Mouse (Mus musculus) thymus, postnatal 25 days (tissue): Measurements from ENCODE around the gene Cep170b.
A peak's percentile ranks its signal among the peaks of the same experiment; 100 is the strongest.

Source experiments
- DNase-seq: peaks from one replicate; pipeline ENCODE4 v3.0.0; 2022

The Cep170b gene

DNA sequence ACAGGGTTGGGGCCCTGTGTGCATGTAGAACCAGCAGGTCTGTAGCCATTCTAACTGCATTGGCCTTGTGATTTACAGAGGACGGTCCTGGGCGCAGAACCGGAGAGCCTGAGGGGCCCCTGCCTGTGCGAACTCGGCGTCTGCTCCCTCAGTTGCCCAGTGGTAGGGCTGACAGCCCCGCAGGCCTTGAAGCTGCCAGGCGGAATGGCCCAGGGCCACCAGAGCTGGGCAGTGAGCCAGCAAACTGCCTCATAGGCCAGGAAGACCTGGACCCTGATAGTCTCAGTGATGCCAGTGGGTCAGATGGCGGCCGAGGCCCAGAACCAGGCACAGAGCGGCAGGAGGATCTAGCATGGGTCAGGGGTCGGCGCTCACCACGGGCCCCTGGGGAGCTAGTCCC, 17.5 kb downstream of the Cep170b start:
- no peak for DNase-seq

DNA sequence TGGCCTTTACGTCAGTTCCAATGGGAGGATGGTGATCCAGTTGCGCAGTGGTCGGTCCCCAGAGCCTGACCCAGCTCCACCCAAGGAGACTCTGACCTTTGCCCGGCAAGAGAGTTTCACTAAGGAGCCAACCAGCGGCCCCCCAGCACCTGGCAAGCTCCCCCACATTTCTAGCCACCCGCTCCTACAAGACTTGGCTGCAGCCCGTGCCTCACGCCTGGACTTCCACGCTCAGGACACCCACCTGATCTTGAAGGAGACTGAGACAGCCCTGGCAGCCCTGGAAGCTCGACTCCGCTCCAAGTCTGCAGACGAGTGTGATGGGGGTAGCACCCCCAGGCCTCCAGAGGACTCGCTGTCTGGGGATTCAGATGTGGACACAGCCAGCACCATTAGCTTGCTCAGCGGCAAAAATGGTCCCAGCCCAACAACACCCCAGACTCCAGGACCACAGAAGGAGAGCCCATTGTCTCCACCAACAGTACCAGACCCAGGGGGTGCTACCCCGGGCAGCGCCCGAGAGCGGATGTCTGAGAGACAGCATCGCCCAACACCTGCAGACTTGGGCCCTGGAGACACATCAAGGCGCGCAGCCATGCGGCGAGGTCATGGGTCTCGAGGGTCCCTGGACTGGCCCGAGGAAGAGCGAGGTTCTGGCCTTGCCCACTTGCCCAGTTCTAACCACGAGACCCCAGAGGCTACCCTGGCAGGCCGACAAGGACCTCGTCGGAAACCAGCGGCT, 18.2 kb downstream of the Cep170b start:
- no peak for DNase-seq

DNA sequence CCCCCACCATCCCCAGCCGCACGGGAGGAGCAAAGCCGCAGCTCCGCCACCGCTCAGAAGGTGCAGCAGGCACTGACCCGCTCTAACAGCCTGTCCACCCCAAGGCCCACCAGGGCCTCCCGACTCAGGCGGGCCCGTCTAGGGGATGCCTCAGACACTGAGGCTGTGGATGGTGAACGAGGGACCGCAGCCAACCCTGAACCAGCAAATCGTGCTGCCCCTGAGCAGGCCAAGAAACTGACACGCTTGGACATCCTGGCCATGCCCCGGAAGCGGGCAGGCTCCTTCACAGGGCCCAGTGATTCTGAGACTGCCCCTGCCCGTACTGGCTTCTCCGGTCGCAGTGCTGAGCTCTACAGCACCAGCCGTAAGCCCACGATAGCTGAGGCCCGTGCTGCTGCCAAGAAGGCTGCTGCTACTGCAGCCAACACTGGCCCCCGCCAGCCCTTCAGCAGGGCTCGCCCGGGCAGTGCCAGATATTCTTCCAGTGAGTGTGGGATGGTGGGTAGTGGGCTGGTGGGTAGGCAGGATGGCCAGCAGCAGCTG, 18.8 kb downstream of the Cep170b start:
- no peak for DNase-seq

- no peak for DNase-seq
Observed at GRCm38 (mm10) chr12:112742768-112743167, 22.5 kb downstream of the Cep170b start.

DNA sequence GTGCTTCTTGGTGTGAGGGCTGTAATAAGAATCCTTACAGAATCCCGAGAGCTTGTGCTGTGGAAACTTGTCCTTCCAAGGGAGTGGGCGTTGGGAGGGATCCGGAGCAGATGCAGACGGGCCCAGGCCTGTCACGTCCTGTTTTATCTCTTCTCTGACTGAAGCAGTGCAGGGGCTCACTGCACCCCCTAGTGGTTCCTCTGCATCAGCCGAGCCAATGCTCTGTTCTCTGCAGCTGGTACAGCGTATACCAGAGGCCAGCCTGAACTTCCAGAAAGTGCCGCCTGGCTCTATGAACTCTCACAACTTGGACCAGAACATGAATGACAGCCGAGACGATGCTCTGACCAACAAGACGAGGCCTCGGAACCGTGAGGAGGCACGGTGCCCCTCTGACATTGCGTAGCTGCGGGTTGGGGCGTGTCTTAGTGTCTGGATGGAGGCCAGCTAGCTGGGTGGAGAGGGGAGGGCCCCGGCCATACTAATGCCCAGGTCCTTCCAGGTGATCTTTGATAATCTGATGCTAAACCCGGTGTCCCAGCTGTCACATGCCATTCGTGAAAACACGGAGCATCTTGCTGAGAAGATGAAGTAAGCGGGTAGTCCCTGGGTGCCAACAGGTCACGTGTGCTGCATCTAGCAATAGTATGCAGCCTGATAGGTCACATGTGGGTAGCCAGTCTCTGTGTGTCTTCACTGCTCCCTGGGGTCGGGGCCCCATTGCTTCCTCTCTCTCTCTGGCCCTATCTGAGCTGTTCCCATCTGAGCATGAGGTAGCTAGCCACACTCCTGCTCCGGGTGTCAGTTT, 23.1 kb downstream of the Cep170b start:
- DNase-seq = peak; percentile 84

DNA sequence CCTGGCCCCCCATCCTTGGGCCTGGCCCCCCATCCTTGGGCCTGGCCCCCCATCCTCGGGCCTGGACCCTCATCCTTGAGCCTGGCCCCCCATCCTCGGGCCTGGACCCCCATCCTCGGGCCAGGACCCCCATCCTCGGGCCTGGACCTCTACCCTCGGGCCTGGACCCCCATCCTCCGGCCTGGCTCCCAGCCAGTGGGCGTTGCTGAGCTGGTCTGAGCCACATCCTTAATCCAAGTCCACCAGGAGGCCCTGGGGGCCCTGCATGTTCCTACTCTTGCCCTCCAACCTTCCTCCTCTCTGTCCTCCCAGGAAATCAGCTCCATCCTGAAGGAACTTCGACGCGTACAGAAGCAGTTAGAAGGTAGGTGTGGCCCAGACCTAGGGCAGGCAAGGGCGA, 24.0 kb downstream of the Cep170b start:
- no peak for DNase-seq

DNA sequence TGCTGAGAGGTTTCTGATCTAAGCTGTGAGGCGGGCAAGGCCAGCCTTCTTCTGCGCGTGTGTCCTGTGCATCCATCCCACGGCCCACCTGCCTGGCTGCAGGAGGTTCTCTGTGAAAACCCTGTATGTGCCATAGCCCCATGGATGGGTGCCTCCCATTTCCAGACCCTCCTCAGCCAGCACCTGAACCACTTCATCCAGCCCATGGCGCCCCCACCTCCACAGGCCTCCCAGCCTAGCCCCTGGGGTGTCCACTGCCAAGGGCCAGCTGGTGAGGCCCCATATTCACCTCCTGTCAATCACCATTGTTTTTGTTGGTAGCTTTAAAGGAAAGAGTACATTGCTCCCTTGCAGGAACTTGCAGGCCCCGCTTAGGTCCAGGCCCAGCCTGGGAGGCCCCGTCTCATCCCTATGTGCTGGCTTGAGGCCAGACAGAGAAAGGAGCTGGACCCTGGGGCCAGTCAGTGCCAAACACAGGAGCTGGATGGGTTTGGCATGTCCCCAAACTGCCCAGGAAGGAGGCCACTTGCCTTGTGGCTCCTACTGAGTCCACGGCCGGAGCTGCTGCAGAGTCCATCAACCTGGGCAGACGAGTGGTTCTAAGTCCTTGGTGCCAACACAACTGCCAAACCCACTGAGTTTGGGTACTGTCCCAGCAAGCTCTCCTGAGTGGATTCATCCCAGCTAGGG, 24.8 kb downstream of the Cep170b start:
- DNase-seq = no peak

DNA sequence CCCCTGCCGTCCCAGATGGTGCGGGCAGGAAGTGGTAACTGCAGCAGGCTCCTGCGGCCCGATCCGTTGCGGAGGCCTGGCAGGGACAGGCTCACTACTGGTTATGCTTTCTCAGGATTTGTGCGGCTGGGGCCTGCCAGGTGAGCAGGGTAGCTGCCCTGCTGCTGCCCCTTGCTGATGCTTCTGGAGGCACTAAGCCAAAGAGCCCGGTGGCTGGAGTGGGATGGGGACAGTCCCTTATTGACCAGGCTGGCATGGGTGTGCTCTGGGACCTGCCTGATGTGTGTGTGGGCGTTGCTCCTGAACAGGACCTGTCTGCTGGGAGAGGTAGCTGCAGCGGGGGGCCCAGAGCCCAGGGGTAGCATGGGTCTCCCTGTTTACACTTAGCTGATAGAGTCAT, 25.5 kb downstream of the Cep170b start:
- DNase-seq = no peak

DNA sequence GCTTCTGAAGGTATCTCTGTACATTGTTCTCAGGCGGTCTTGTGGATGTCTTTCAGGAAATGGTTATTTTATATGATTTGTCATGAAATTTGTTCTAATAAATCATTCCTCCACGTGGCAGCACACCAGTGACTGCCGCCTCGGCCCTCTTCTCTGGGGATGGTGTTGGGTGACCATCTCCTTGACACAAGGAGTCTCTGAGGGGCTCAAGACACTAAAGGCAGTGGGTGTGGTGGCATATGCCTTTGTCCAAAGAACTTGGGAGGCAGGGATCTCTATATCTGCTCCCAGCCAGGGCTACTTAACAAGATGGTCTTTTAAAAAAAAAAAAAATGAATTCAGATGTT, 26.2 kb downstream of the Cep170b start:
- DNase-seq = no peak

DNA sequence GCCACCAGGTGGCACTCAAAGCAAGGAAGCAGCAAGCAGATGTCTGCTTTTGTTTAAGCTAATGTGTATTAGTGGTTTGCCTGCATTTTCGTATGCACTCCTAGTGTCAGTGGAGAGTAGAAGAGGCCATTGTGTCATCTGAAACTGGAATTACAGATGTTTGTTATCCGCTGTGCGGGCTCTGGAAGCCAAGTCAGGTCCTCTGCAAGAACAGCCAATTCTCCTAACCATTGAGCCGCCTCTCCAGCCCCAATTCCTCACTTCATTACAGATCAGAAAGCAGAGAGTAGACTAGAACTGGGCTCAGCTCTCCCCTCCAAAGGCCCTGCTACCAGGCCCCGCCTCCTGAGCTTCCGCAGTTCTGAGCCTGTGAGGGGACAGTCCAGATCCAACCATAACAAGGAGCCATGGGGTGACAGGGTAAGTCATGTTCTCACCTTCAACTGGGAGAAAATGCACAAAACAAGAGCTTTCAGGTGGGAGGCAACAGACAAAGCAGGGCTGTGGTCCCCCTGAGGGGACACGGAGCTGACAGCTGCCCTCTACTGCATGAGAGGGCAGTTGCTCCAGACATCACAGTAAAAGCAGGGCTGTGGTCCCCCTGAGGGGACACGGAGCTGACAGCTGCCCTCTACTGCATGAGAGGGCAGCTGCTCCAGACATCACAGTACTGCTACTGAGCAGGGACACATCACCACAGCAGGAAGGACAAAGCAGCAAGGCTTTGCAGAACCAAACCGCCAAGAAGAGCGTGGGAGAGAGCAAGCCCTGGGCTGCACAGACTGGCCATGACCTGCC, 26.8 kb downstream of the Cep170b start:
- peak; percentile 42 for DNase-seq

DNA sequence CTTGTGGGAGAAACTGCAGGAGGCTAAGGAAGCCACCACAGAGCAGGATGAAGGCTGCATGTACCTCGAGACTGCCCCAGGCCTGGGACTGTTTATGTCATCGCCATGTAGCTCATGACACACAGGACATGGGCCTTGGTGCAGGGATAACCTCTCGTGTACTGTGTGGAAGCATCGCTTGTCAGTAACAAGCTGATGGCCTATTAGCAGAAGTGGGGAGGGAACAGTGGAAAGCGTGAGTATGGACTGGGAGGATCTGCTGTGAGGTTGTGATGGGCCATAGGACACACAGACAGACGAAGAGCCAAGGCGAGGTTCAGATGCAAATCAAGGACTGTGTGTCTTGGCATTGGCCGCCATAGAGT, 27.3 kb downstream of the Cep170b start:
- no peak for DNase-seq

DNA sequence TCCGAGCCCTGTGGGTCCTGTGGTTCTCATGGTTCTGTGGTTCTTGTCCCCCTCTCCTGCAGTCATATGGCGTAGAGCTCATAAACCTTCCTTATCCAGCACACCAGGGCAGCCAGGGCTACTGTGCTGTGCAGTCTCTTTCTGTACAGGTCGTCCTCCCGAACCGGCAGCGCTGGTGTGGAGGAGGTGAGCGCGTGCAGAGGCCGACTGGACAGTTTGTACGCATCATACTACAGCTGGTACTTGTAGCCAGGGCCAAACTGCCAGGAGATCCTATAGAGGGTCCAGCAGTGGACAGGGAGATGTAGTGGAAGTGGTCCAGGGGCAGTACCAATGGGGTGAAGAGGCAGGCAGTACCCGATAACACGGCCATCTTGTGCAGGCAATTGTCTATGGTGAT, 30.7 kb downstream of the Cep170b start:
- no peak for DNase-seq

DNA sequence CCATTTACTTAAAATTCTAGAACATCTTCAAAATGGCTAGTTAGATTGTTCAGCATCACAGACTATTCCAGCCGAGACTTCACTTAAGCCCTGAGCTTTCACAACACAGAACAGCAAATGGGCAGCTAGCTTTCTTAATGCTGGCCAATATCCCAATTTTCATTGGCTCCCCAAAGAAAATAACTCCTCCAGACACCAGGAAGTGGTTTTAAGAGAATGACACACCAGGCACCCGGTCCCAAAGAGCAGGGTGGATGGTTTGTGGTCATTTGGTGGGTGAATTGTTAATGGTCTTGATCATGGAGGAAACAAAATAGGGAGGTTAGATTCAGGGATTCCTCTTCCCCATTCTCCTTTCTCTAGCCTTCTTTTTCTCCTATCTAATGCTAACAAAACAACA, 32.1 kb downstream of the Cep170b start:
- DNase-seq = no peak

- DNase-seq = no peak
Observed at GRCm38 (mm10) chr12:112755900-112756299, 35.6 kb downstream of the Cep170b start.

DNA sequence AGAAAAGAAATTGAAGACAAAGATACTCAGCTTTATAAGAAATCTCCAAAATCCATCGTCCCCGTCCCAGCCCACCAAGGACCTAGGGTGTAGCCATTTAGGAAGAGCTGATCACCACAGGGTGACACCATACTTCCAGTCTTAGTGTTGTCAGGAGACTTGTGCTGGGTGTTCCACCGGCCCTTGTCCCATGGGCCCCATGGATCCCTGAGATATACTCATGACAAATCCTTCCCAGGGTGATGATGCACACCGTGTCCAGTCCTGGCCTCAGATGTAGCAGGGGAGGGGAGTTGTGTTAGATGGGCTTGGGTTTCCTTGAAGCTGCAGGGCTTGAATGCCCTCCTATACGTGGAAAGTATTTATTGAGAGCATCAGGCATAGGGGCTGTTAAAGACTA, 37.6 kb downstream of the Cep170b start:
- DNase-seq = no peak

GRCm38 (mm10) chr12:112759471-112759870, 39.2 kb downstream of the Cep170b start:
- no peak for DNase-seq

GRCm38 (mm10) chr12:112760154-112760926, 40.1 kb downstream of the Cep170b start, which contains the start of gene Pld4:
Pld4 (plus strand) TSS chr12:112760655.
- peak; percentile 45 for DNase-seq

DNA sequence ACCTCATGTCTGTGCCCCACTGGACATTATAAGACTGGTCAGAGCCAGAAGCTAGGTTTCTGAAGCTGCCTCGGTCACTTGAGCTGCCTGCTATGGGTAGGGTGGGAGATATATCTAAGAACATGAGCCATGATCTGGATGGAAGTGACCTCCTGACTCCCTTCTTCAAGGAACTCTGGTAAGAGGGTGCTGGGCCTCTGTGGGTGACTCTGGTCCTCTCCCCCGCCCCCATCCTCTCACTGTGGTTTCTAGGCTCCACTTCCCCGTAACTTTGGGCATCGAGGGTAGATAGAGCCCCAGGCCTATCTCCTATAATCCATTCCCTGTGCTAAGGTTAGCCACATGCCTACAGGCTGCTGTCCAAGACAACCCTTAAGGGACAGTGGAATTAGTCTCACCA, 41.2 kb downstream of the Cep170b start:
- DNase-seq = no peak

GRCm38 (mm10) chr12:112762018-112762417, 41.8 kb downstream of the Cep170b start:
- DNase-seq = no peak

DNA sequence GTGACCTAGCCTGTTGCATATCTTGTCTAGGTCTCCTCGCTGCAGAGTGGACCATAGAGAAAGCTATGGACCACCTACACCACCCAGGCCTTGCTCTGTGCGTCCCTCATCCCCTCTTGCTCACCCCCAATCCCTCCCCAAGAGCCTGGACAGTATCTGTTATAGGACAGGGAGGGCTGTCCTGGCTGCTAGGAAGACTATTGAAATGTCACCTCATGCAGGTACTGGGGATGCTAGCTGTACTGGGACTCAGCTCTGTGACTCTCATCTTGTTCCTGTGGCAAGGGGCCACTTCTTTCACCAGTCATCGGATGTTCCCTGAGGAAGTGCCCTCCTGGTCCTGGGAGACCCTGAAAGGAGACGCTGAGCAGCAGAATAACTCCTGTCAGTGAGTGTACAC, 42.9 kb downstream of the Cep170b start:
- DNase-seq = no peak

DNA sequence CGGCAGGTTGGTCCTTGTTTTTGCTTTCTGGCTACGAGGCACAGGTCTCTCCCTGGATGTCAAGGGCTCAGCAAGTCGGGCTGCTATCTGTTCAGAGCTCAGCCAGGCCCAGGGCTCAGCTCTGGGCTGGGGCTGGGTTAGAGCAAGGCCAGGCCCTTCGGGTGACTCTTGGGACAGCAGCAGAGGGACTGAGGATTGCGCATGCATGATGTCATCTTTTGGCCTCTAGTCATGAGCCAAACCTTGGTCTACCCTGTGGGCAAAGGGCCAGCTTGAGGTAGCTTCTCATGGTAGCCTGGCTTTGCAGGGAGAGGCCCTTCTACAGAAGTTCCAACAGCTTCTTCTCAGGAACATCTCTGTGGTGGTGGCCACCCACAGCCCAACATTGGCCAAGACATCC, 43.9 kb downstream of the Cep170b start:
- DNase-seq = no peak

GRCm38 (mm10) chr12:112764991-112765390, 44.7 kb downstream of the Cep170b start:
- DNase-seq = no peak
